Mouse (Mus musculus): Measurements from ENCODE around the gene Krt27.

Gene Krt27

GRCm38 (mm10) chr11:99321094-99321493 is 29.8 kb downstream of the Krt27 start:
- DNase-seq: no peak

GRCm38 (mm10) chr11:99319127-99319526 is 31.8 kb downstream of the Krt27 start:
- no peak for DNase-seq

DNA sequence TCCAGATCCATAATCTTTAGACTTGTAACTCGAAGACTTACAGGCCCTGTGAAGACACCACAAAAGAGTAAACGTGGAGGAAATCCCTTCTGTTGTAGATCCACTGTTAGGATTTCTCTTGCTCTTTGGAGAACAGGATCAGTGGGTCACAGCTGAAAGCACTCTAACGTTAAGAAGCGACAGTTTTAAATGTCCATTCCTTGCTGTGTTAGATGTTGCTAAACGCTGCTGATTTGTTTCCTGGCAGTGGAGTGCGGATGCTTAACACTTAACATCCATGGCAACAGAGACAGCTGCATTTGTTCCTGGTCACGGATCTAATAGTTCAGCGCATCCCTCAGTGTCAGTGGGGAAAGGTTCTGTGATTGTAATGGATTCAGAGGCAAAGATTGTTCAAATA is 34.4 kb downstream of the Krt27 start:
- DNase-seq: no peak

DNA sequence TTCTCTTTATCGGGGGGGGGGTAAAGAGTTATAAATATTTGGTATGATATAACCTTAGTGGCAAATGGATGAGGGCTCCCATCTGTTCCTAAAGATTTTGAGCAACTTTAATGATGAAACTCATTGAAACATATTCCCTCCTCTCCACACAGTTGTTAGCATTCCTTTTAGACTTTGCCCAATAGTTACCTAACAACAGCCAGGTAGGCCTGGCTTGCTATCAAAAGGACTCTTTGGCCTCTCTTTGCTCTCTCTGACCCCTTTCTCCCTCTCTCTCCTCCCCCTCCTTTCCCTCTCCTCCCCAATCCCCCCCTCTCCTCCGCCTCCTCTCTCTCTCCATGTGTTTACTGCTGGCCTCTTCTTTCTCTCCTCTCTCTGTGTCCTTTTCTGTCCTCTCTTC is 36.3 kb downstream of the Krt27 start:
- no peak for DNase-seq

DNA sequence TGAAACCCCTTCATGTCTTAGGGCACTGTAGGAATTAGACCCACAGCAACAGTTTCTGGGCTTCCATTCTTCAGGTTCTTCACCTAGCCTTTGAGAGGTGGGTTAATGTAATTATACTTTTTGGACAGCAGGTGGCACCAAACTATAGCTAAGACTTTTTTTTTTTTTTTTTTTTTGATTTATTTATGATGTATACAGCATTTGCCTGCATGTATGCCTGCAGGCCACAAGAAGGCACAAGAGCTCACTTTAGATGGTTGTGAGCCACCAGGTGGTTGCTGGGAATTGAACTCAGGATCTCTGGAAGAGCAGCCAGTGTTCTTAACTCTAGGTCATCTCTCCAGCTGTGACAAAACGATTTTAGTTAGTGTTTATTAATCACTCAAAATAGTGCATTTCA is 40.0 kb downstream of the Krt27 start:
- no peak for DNase-seq

DNA sequence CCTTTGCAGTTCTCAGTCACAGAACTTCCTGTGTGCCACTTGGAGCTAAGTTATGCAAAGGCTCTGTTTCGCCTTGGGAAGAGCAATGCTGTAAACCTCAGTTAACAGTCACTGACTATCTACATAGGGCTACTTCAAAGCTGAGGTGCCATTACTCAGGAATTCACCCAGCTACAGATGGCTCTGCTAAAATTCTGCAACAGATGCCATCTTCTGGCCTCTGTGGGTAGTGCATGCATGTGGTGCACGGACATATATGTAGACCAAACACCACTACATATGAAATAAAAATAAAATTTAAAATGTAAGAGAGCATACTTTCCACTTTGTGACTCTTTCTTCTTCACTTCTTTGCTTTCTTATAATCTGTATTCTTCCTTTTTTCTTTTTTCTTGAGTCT is 43.3 kb downstream of the Krt27 start:
- DNase-seq: peak; percentile 39 to 47
